Mouse (Mus musculus): ENCODE data around the gene Gm853. TPM values are rescaled to one million over a fixed set of nuclear protein-coding genes. Genes with fewer than 3 reads are reported as not detected.
A peak's percentile ranks its signal among the peaks of the same experiment; 100 is the strongest.
"Not testable (repeated sequence)": the region's sequence is repeated elsewhere in the genome, so short reads cannot be mapped to it uniquely, and the experiment has no call there.

The Gm853 gene
- polyA plus RNA-seq, 1 experiment from 2014 or later: not detected

GRCm38 (mm10) chr4:130251172-130251705 lies 29.0 kb upstream of the Gm853 start:
- Histone ChIP-seq H3K9me3 (replicated peaks) (no peaks in the 10 kb centered on the region), H3K27ac (ENCODE audit: poor library complexity, severe bottlenecking) (no peak overlapping the region), H3K4me1 (replicated peaks) (peaks cover 20% of the 10 kb centered on the region; the same call in 1 of the 2 replicates), H3K36me3 (no peaks in the 10 kb centered on the region), H3K4me3 (no peak overlapping the region), H3K4me2 (0 out of 2 replicates have a peak overlapping the region, but pooled peaks have one; percentile 1), H3K27me3 (replicated peaks) (peaks cover 14% of the 10 kb centered on the region; the same call in 1 of the 2 replicates), H3K9ac (no peak overlapping the region)
- no peak for ATAC-seq (ENCODE audit: insufficient number of reproducible peaks, low FRiP score)
- WGBS: 31% methylated on average over 7 of the region's 7 CpGs

GRCm38 (mm10) chr4:130248636-130249035 lies 26.4 kb upstream of the Gm853 start:
- H3K4me2 ChIP-seq: no peak overlapping the region
- no peaks in the 10 kb centered on the region for H3K36me3 ChIP-seq
- H3K4me1 ChIP-seq (replicated peaks): peaks cover 20% of the 10 kb centered on the region; the same call in 1 of the 2 replicates
- peaks cover 26% of the 10 kb centered on the region for H3K27me3 ChIP-seq (replicated peaks)
- ATAC-seq (ENCODE audit: insufficient number of reproducible peaks, low FRiP score): no peak
- no peak overlapping the region for H3K4me3 ChIP-seq
- no peaks in the 10 kb centered on the region for H3K9me3 ChIP-seq (replicated peaks)
- WGBS: 71% methylated on average over 3 of the region's 3 CpGs
- H3K9ac ChIP-seq: no peak overlapping the region
- H3K27ac ChIP-seq (ENCODE audit: poor library complexity, severe bottlenecking): no peak overlapping the region

DNA sequence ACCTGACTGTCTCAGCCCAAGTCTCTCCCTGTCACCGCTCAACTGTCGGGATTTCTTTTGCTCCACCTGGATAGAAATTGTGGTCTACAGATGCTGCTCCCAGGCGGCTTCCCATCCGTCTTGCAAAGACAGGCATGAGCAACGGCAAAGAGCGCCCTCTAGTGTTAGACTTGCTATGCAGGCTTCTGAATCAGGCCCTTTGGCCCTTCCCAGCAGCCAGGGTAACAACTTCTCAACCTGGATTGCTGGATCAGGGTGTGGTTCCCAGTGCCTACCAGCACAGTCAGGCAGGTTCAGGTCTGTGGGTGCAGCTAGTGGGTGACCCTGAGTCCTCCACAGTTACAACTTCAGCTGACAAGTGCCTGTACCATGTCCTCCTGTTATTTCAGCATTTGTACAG lies 23.9 kb upstream of the Gm853 start:
- Histone ChIP-seq H3K36me3 (no peaks in the 10 kb centered on the region), H3K9me3 (replicated peaks) (no peaks in the 10 kb centered on the region), H3K4me2 (no peak overlapping the region), H3K9ac (no peak overlapping the region), H3K4me1 (replicated peaks) (no peaks in the 10 kb centered on the region), H3K4me3 (no peak overlapping the region), H3K27me3 (replicated peaks) (peaks cover 26% of the 10 kb centered on the region), H3K27ac (ENCODE audit: poor library complexity, severe bottlenecking) (no peak overlapping the region)
- ATAC-seq (ENCODE audit: insufficient number of reproducible peaks, low FRiP score): no peak; the same call in 1 of the 2 replicates
- WGBS: 2% methylated on average over 6 of the region's 6 CpGs

- Histone ChIP-seq H3K4me3 (no peak overlapping the region), H3K27me3 (replicated peaks) (peaks cover 20% of the 10 kb centered on the region), H3K4me2 (no peak overlapping the region), H3K9ac (no peak overlapping the region), H3K9me3 (replicated peaks) (no peaks in the 10 kb centered on the region), H3K4me1 (replicated peaks) (no peaks in the 10 kb centered on the region), H3K36me3 (no peaks in the 10 kb centered on the region), H3K27ac (ENCODE audit: poor library complexity, severe bottlenecking) (no peak overlapping the region)
- WGBS: 47% methylated on average over 8 of the region's 8 CpGs
- no peak for ATAC-seq (ENCODE audit: insufficient number of reproducible peaks, low FRiP score)
Observed at GRCm38 (mm10) chr4:130244749-130245148, 22.5 kb upstream of the Gm853 start.

DNA sequence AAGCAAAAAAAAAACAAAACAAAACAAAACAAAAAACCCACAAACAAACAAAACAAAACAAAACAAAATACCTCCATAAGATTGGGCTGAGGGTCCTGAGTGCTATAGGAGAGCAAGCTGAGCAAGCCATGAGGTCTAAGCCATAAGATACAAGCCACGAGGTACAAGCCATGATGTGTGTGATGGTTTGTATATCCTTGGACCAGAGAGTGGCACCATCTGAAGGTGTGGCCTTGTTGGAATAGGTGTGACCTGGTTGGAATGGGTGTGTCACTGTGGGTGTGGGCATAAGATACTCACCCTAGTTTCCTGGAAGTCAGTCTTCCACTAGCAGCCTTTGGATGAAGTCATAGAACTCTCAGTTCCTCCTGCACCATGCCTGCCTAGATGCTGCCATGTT lies 21.4 kb upstream of the Gm853 start:
- H3K4me2 ChIP-seq; H3K4me1 ChIP-seq (replicated peaks); ATAC-seq (ENCODE audit: insufficient number of reproducible peaks, low FRiP score); H3K27ac ChIP-seq (ENCODE audit: poor library complexity, severe bottlenecking); H3K9ac ChIP-seq; H3K4me3 ChIP-seq; H3K36me3 ChIP-seq; H3K9me3 ChIP-seq (replicated peaks): not testable (repeated sequence)
- 41% methylated on average over 1 of the region's 1 CpGs for WGBS
- H3K27me3 ChIP-seq (replicated peaks): peaks cover 20% of the 10 kb centered on the region

GRCm38 (mm10) chr4:130242956-130243355 lies 20.8 kb upstream of the Gm853 start:
- peaks cover 20% of the 10 kb centered on the region for H3K27me3 ChIP-seq (replicated peaks)
- no peak overlapping the region for H3K4me3 ChIP-seq
- no peaks in the 10 kb centered on the region for H3K36me3 ChIP-seq
- no peaks in the 10 kb centered on the region for H3K4me1 ChIP-seq (replicated peaks)
- WGBS: 74% methylated on average over 5 of the region's 5 CpGs
- H3K27ac ChIP-seq (ENCODE audit: poor library complexity, severe bottlenecking): no peak overlapping the region
- H3K9ac ChIP-seq: no peak overlapping the region
- no peak overlapping the region for H3K4me2 ChIP-seq
- peak; percentile 75 for ATAC-seq (ENCODE audit: insufficient number of reproducible peaks, low FRiP score)
- no peaks in the 10 kb centered on the region for H3K9me3 ChIP-seq (replicated peaks)

DNA sequence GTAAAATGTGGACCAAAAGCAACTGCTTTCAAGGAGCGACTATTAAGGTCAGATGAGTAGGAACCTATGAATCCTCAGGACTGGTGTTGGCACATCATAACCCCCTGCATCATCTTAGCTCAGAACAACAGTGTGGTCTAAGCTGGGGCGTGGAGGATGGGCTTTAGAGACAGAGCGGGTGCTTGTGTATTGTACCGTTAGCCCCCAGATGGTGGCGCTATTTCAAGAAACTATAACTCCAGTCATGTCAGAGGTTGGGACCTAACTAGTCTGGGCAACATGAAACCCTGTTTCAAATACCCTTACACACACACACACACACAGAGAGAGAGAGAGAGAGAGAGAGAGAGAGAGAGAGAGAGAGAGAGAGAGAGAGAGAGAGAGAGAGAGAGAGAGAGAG lies 18.5 kb upstream of the Gm853 start:
- no peaks in the 10 kb centered on the region for H3K36me3 ChIP-seq
- no peak overlapping the region for H3K4me2 ChIP-seq
- no peak overlapping the region for H3K9ac ChIP-seq
- 32% methylated on average over 5 of the region's 5 CpGs for WGBS
- H3K4me1 ChIP-seq (replicated peaks): no peaks in the 10 kb centered on the region
- no peak for ATAC-seq (ENCODE audit: insufficient number of reproducible peaks, low FRiP score)
- H3K9me3 ChIP-seq (replicated peaks): peaks cover 7% of the 10 kb centered on the region; the same call in 1 of the 2 replicates
- no peak overlapping the region for H3K4me3 ChIP-seq
- H3K27ac ChIP-seq (ENCODE audit: poor library complexity, severe bottlenecking): no peak overlapping the region
- H3K27me3 ChIP-seq (replicated peaks): peaks cover 12% of the 10 kb centered on the region; the same call in 1 of the 2 replicates

GRCm38 (mm10) chr4:130237607-130238006 lies 15.4 kb upstream of the Gm853 start:
- Histone ChIP-seq H3K4me1 (replicated peaks) (no peaks in the 10 kb centered on the region), H3K27ac (ENCODE audit: poor library complexity, severe bottlenecking) (no peak overlapping the region), H3K9me3 (replicated peaks) (peaks cover 7% of the 10 kb centered on the region; the same call in 1 of the 2 replicates), H3K36me3 (no peaks in the 10 kb centered on the region), H3K27me3 (replicated peaks) (no peaks in the 10 kb centered on the region), H3K9ac (no peak overlapping the region), H3K4me3 (no peak overlapping the region), H3K4me2 (no peak overlapping the region)
- 83% methylated on average over 4 of the region's 4 CpGs for WGBS
- no peak for ATAC-seq (ENCODE audit: insufficient number of reproducible peaks, low FRiP score)

GRCm38 (mm10) chr4:130236361-130236760 lies 14.2 kb upstream of the Gm853 start:
- Histone ChIP-seq H3K4me3 (no peak overlapping the region), H3K27me3 (replicated peaks) (no peaks in the 10 kb centered on the region), H3K4me1 (replicated peaks) (no peaks in the 10 kb centered on the region), H3K9me3 (replicated peaks) (peaks cover 7% of the 10 kb centered on the region; the same call in 1 of the 2 replicates), H3K9ac (no peak overlapping the region), H3K36me3 (no peaks in the 10 kb centered on the region), H3K27ac (ENCODE audit: poor library complexity, severe bottlenecking) (no peak overlapping the region), H3K4me2 (no peak overlapping the region)
- ATAC-seq (ENCODE audit: insufficient number of reproducible peaks, low FRiP score): no peak
- WGBS: 45% methylated on average over 8 of the region's 8 CpGs

DNA sequence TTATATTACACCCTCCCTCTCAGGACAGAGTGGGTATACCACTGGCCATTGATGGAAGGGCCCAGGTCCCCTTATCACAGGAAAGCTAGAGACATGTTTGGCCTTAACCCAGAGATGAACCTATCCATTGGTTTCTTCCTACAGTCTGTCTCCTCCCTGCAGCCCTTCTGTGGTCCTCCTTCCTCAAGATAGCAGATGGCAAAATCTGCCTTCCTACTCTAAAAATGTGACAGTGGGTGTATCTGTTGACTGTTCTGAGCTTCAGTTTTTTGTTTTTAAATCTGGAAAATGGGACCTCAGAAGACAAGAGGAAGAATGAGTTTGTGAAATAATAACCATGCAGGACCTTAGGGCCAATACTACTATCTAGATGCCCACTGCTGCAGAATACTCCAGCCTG lies 1.9 kb upstream of the Gm853 start:
- no peak overlapping the region for H3K27ac ChIP-seq (ENCODE audit: poor library complexity, severe bottlenecking)
- H3K9ac ChIP-seq: no peak overlapping the region
- H3K36me3 ChIP-seq: no peaks in the 10 kb centered on the region
- no peaks in the 10 kb centered on the region for H3K4me1 ChIP-seq (replicated peaks)
- H3K27me3 ChIP-seq (replicated peaks): peaks cover 4% of the 10 kb centered on the region; the same call in 1 of the 2 replicates
- ATAC-seq (ENCODE audit: insufficient number of reproducible peaks, low FRiP score): no peak
- no peak overlapping the region for H3K4me3 ChIP-seq
- no peak overlapping the region for H3K4me2 ChIP-seq
- H3K9me3 ChIP-seq (replicated peaks): no peaks in the 10 kb centered on the region

DNA sequence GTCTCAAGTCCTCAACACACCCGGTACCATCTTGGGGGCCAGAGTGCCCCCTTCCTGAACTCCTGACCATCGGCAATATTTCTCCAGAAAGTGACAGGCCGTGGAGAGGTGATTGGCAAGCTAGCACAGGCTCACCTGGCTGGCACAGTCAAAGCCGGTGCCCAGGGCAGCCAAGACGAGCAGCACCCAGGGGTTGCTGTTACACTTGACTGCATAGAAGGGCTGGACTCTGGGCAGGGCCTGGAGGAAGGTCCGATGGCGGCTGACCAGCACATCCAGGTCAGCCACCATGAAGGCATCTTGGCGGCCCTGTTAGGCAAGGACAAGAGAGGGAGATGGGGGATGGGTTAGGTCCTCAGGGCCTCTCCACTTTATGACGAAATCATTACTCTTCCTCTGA lies 2.0 kb downstream of the Gm853 start:
- Histone ChIP-seq H3K27ac (ENCODE audit: poor library complexity, severe bottlenecking) (no peak overlapping the region), H3K27me3 (replicated peaks) (peaks cover 4% of the 10 kb centered on the region; the same call in 1 of the 2 replicates), H3K9ac (no peak overlapping the region), H3K36me3 (no peaks in the 10 kb centered on the region), H3K4me2 (no peak overlapping the region), H3K4me1 (replicated peaks) (no peaks in the 10 kb centered on the region), H3K4me3 (no peak overlapping the region), H3K9me3 (replicated peaks) (no peaks in the 10 kb centered on the region)
- no peak for ATAC-seq (ENCODE audit: insufficient number of reproducible peaks, low FRiP score)
- WGBS: 79% methylated on average over 9 of the region's 9 CpGs

- no peak for ATAC-seq (ENCODE audit: insufficient number of reproducible peaks, low FRiP score)
- H3K27me3 ChIP-seq (replicated peaks): peaks cover 7% of the 10 kb centered on the region; the same call in 1 of the 2 replicates
- WGBS: 81% methylated on average over 8 of the region's 8 CpGs
- H3K4me3 ChIP-seq: no peak overlapping the region
- H3K4me1 ChIP-seq (replicated peaks): no peaks in the 10 kb centered on the region
- H3K36me3 ChIP-seq: no peaks in the 10 kb centered on the region
- no peaks in the 10 kb centered on the region for H3K9me3 ChIP-seq (replicated peaks)
- H3K9ac ChIP-seq: no peak overlapping the region
- H3K4me2 ChIP-seq: no peak overlapping the region
- no peak overlapping the region for H3K27ac ChIP-seq (ENCODE audit: poor library complexity, severe bottlenecking)
Observed at GRCm38 (mm10) chr4:130215392-130215791, 6.8 kb downstream of the Gm853 start.
